Mouse (Mus musculus) forebrain, embryonic 11.5 days (tissue): Measurements from ENCODE around the gene Snap29. TPM values are rescaled to one million over a fixed set of nuclear protein-coding genes. Genes with fewer than 3 reads are reported as not detected.

Source experiments
- ATAC-seq: fragments of 200-750 bp; cut with Nextera tagmentation; replicated peaks from 2 replicates; pipeline ENCODE4 v1.8.0; 2017; ENCODE audit warnings: moderate TSS enrichment; ENCODE audit not compliant: low FRiP score
- DNase-seq: peaks from one replicate; pipeline ENCODE4 v3.0.0-alpha.2; 2017; ENCODE audit warnings: low spot score
- H3K27ac ChIP-seq: fragments of 300-500 bp; sonication (generic); 2 replicates; pipeline ENCODE4 v1.5.1; 2014; ENCODE audit warnings: low read depth, low read length
- H3K27me3 ChIP-seq: fragments of 300-500 bp; sonication (generic); 2 replicates; pipeline ENCODE4 v1.6.1; 2014; ENCODE audit warnings: mild to moderate bottlenecking, low read length, mixed read lengths; ENCODE audit not compliant: control insufficient read depth, insufficient read depth
- H3K36me3 ChIP-seq: fragments of 300-500 bp; sonication (generic); 2 replicates; pipeline ENCODE4 v1.6.1; 2014; ENCODE audit warnings: mild to moderate bottlenecking, low read length, moderate library complexity, mixed read lengths; ENCODE audit not compliant: control insufficient read depth, insufficient read depth
- H3K4me1 ChIP-seq: fragments of 300-500 bp; sonication (generic); replicated peaks from 2 replicates; pipeline ENCODE4 v1.6.1; 2014; ENCODE audit warnings: low read length, mixed read lengths; ENCODE audit not compliant: control insufficient read depth, insufficient read depth
- H3K4me2 ChIP-seq: fragments of 300-500 bp; sonication (generic); 2 replicates; pipeline ENCODE4 v1.6.1; 2014; ENCODE audit warnings: low read depth, mild to moderate bottlenecking, low read length, moderate library complexity, mixed read lengths; ENCODE audit not compliant: severe bottlenecking
- H3K4me3 ChIP-seq: fragments of 300-500 bp; sonication (generic); 2 replicates; pipeline ENCODE4 v1.5.1; 2014; ENCODE audit warnings: low read depth, low read length
- H3K9ac ChIP-seq: fragments of 300-500 bp; sonication (generic); 2 replicates; pipeline ENCODE4 v1.6.1; 2014; ENCODE audit warnings: low read length
- H3K9me3 ChIP-seq: fragments of 300-500 bp; sonication (generic); 2 replicates; pipeline ENCODE4 v1.6.1; 2016; ENCODE audit warnings: low read length, mixed read lengths; ENCODE audit not compliant: control insufficient read depth
- WGBS: fragments of 180-500 bp; shearing (Covaris S2); extraction: QIAGEN DNeasy Blood & Tissue Kit; methylation state at CpG from one replicate; pipeline ENCODE4 v1.1.7; 2014; 5-methylcytosine and 5-hydroxymethylcytosine counted together
- polyA plus RNA-seq: library from polyadenylated mRNA; unstranded; fragments of >200 nt; fragmentation: Nextera tagmentation; extraction: Ambion mirVana; gene quantifications from 2 replicates; pipeline ENCODE4 v1.2.1, GENCODE M21; 2014

The Snap29 gene
- polyA plus RNA-seq, 1 experiment from 2014 or later, result 6.9 TPM

DNA sequence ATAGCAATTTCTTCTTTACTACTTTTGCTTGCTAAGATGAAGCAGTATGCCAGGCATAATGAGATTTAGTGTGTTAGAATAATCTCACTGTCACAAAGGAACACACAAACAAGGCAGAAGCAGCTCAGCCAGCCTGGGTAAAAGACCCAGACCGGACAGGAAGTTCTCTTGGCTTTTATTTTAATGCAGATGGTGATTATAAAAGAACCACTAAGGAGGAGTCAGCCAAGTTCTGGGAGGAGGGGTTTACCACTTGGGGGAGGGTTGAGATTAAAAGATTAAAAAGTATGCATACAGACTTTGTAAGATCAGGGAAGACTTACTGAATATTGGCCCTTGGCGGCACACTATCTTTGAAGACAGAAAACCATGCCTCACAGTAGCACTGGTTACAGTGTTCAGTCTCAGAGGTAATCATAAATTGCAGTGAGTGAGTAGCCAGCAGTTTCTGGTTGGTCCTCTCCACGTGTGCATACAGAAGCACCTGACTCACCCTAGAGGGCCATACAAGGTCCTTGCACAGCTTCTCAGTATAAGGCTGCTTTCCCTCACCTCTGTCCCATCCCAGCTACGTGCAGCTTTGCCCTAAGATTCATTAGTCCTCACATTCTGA lies 72.7 kb downstream of the Snap29 start:
- Histone ChIP-seq H3K4me2 (no peak overlapping the region), H3K9ac (no peak overlapping the region), H3K4me1 (no peaks in the 10 kb centered on the region), H3K27ac (no peak overlapping the region), H3K27me3 (no peaks in the 10 kb centered on the region), H3K9me3 (no peaks in the 10 kb centered on the region), H3K36me3 (no peaks in the 10 kb centered on the region; the same call in 1 of the 2 replicates), H3K4me3 (no peak overlapping the region)
- WGBS, result 86% methylated on average over 4 of the region's 4 CpGs
- ATAC-seq, result no peak
- no peak for DNase-seq

Other genes with a start within 250 kb of the Snap29 start
- 379 and 399 TPM in 2 replicates for gene Ube2l3, start 203.3 kb upstream of the Snap29 start, polyA plus RNA-seq
- 1.6 and 1.9 TPM in 2 replicates for gene Rimbp3, start 197.4 kb upstream of the Snap29 start, polyA plus RNA-seq
- 10.7 and 11.3 TPM in 2 replicates for gene Hic2, start 172.4 kb upstream of the Snap29 start, polyA plus RNA-seq
- 7.7 and 10.5 TPM in 2 replicates for gene Tmem191c, start 129.9 kb upstream of the Snap29 start, polyA plus RNA-seq
- gene Serpind1, start 74.6 kb upstream of the Snap29 start, polyA plus RNA-seq, result 0.20 and 0.48 TPM in 2 replicates
- 49.3 and 54.3 TPM in 2 replicates for gene Pi4ka, start 328 bp downstream of the Snap29 start, polyA plus RNA-seq
- gene Crkl, start 46.0 kb downstream of the Snap29 start, polyA plus RNA-seq, result 96.7 and 102 TPM in 2 replicates
- 3.2 and 3.8 TPM in 2 replicates for gene Aifm3, start 83.6 kb downstream of the Snap29 start, polyA plus RNA-seq
- 97.5 and 106 TPM in 2 replicates for gene Lztr1, start 102.7 kb downstream of the Snap29 start, polyA plus RNA-seq
- 50.2 and 55.6 TPM in 2 replicates for gene Thap7, start 125.2 kb downstream of the Snap29 start, polyA plus RNA-seq
- gene Lrrc74b, start 155.3 kb downstream of the Snap29 start, polyA plus RNA-seq, result 0.12 and 0.57 TPM in 2 replicates
- 0.35 and 0.75 TPM in 2 replicates for gene P2rx6, start 155.9 kb downstream of the Snap29 start, polyA plus RNA-seq
- 3.1 and 4.0 TPM in 2 replicates for gene Slc7a4, start 177.2 kb downstream of the Snap29 start, polyA plus RNA-seq
- gene Smpd4, start 213.4 kb downstream of the Snap29 start, polyA plus RNA-seq, result 61.1 and 69.1 TPM in 2 replicates
- 5.3 and 7.9 TPM in 2 replicates for gene Ccdc74a, start 240.5 kb downstream of the Snap29 start, polyA plus RNA-seq